Mouse (Mus musculus): Measurements from ENCODE around the gene Mboat7. TPM values are rescaled to one million over a fixed set of nuclear protein-coding genes. Genes with fewer than 3 reads are reported as not detected.
A peak's percentile ranks its signal among the peaks of the same experiment; 100 is the strongest.
"Not testable (repeated sequence)": the region's sequence is repeated elsewhere in the genome, so short reads cannot be mapped to it uniquely, and the experiment has no call there.

Gene Mboat7
- polyA plus RNA-seq, 1 experiment, result 82.2 TPM

- Histone ChIP-seq H3K4me3 (ENCODE audit: insufficient read depth, low read length) (peak overlapping the region; percentile 83), H3K27ac (ENCODE audit: insufficient read depth, low read length) (peak overlapping the region; percentile 44; the same call in 1 of the 2 replicates)
Observed at GRCm38 (mm10) chr7:3707027-3707426, 13.7 kb upstream of the Mboat7 start.

GRCm38 (mm10) chr7:3706343-3706934, 13.1 kb upstream of the Mboat7 start:
- TF ChIP-seq POLR2A (IDR thresholded peaks at IDR 0.05; ENCODE audit: low read depth, low read length) (no peak), CTCF (IDR thresholded peaks at IDR 0.05; ENCODE audit: borderline replicate concordance, insufficient read depth, low read length) (no peak)
- peak overlapping the region; percentile 83 for H3K4me3 ChIP-seq (ENCODE audit: insufficient read depth, low read length)
- peaks cover 5% of the 10 kb centered on the region for H3K4me1 ChIP-seq (ENCODE audit: control insufficient read depth, insufficient read depth, low read length)
- H3K27ac ChIP-seq (ENCODE audit: insufficient read depth, low read length), result peak overlapping the region; percentile 44

More at GRCm38 (mm10) chr7:3707027-3707426, 13.7 kb upstream of the Mboat7 start:
- TF ChIP-seq POLR2A (IDR thresholded peaks at IDR 0.05; ENCODE audit: low read depth, low read length) (no peak; the same call in 1 of the 2 replicates), CTCF (IDR thresholded peaks at IDR 0.05; ENCODE audit: borderline replicate concordance, insufficient read depth, low read length) (no peak)
- H3K4me1 ChIP-seq (ENCODE audit: control insufficient read depth, insufficient read depth, low read length), result peaks cover 5% of the 10 kb centered on the region

- H3K4me1 ChIP-seq (ENCODE audit: control insufficient read depth, insufficient read depth, low read length), result peaks cover 5% of the 10 kb centered on the region
- peak overlapping the region; percentile 25; the same call in 1 of the 2 replicates for H3K27ac ChIP-seq (ENCODE audit: insufficient read depth, low read length)
- TF ChIP-seq POLR2A (IDR thresholded peaks at IDR 0.05; ENCODE audit: low read depth, low read length), result no peak
- no peak for TF ChIP-seq CTCF (IDR thresholded peaks at IDR 0.05; ENCODE audit: borderline replicate concordance, insufficient read depth, low read length)
- peak overlapping the region; percentile 83 for H3K4me3 ChIP-seq (ENCODE audit: insufficient read depth, low read length)
Observed at GRCm38 (mm10) chr7:3705911-3706310, 12.6 kb upstream of the Mboat7 start.

GRCm38 (mm10) chr7:3705461-3705860, 12.1 kb upstream of the Mboat7 start:
- Histone ChIP-seq H3K27ac (ENCODE audit: insufficient read depth, low read length) (peak overlapping the region; percentile 20; the same call in 1 of the 2 replicates), H3K4me3 (ENCODE audit: insufficient read depth, low read length) (peak overlapping the region; percentile 83)
- H3K4me1 ChIP-seq (ENCODE audit: control insufficient read depth, insufficient read depth, low read length), result not testable (repeated sequence)

- peak overlapping the region; percentile 83 for H3K4me3 ChIP-seq (ENCODE audit: insufficient read depth, low read length)
- peaks cover 5% of the 10 kb centered on the region for H3K4me1 ChIP-seq (ENCODE audit: control insufficient read depth, insufficient read depth, low read length)
- TF ChIP-seq CTCF (IDR thresholded peaks at IDR 0.05; ENCODE audit: borderline replicate concordance, insufficient read depth, low read length), result no peak
- TF ChIP-seq POLR2A (IDR thresholded peaks at IDR 0.05; ENCODE audit: low read depth, low read length), result no peak; the same call in none of the 2 replicates
- peak overlapping the region; percentile 89 for H3K27ac ChIP-seq (ENCODE audit: insufficient read depth, low read length)
Observed at GRCm38 (mm10) chr7:3704475-3704874, 11.2 kb upstream of the Mboat7 start.

GRCm38 (mm10) chr7:3703879-3704441, 10.6 kb upstream of the Mboat7 start, which contains the start of gene Rps9:
Gene Rps9, plus strand, starts transcription at chr7:3703993.
- Histone ChIP-seq H3K4me1 (ENCODE audit: control insufficient read depth, insufficient read depth, low read length) (peaks cover 5% of the 10 kb centered on the region), H3K4me3 (ENCODE audit: insufficient read depth, low read length) (peak within 1 kb of the TSS; percentile 83), H3K27ac (ENCODE audit: insufficient read depth, low read length) (peak within 1 kb of the TSS; percentile 89)
- peak; percentile 100 for TF ChIP-seq POLR2A (IDR thresholded peaks at IDR 0.05; ENCODE audit: low read depth, low read length)
- no peak for TF ChIP-seq CTCF (IDR thresholded peaks at IDR 0.05; ENCODE audit: borderline replicate concordance, insufficient read depth, low read length)

- TF ChIP-seq POLR2A (IDR thresholded peaks at IDR 0.05; ENCODE audit: low read depth, low read length) (no peak), CTCF (IDR thresholded peaks at IDR 0.05; ENCODE audit: borderline replicate concordance, insufficient read depth, low read length) (no peak)
Observed at GRCm38 (mm10) chr7:3703148-3703878, 10.0 kb upstream of the Mboat7 start.

GRCm38 (mm10) chr7:3698471-3698870, 5.1 kb upstream of the Mboat7 start:
- no peaks in the 10 kb centered on the region for H3K4me1 ChIP-seq (ENCODE audit: control insufficient read depth, insufficient read depth, low read length)
- TF ChIP-seq CTCF (IDR thresholded peaks at IDR 0.05; ENCODE audit: borderline replicate concordance, insufficient read depth, low read length), result no peak
- no peak for TF ChIP-seq POLR2A (IDR thresholded peaks at IDR 0.05; ENCODE audit: low read depth, low read length)
- no peak overlapping the region for H3K4me3 ChIP-seq (ENCODE audit: insufficient read depth, low read length)
- H3K27ac ChIP-seq (ENCODE audit: insufficient read depth, low read length), result no peak overlapping the region

More at GRCm38 (mm10) chr7:3703148-3703878, 10.0 kb upstream of the Mboat7 start:
- Histone ChIP-seq H3K4me3 (ENCODE audit: insufficient read depth, low read length) (no peak overlapping the region), H3K27ac (ENCODE audit: insufficient read depth, low read length) (peak overlapping the region; percentile 17; the same call in 1 of the 2 replicates), H3K4me1 (ENCODE audit: control insufficient read depth, insufficient read depth, low read length) (peaks cover 5% of the 10 kb centered on the region)

GRCm38 (mm10) chr7:3694949-3695305, 1.6 kb upstream of the Mboat7 start:
- H3K4me1 ChIP-seq (ENCODE audit: control insufficient read depth, insufficient read depth, low read length), result not testable (repeated sequence)
- Histone ChIP-seq H3K4me3 (ENCODE audit: insufficient read depth, low read length) (peak overlapping the region; percentile 80), H3K27ac (ENCODE audit: insufficient read depth, low read length) (peak overlapping the region; percentile 7; the same call in 1 of the 2 replicates)

Measured in embryonic fibroblast, embryonic 13.5 days (primary cell).